Mouse (Mus musculus): ENCODE data around the gene Zfp386.

Gene Zfp386

DNA sequence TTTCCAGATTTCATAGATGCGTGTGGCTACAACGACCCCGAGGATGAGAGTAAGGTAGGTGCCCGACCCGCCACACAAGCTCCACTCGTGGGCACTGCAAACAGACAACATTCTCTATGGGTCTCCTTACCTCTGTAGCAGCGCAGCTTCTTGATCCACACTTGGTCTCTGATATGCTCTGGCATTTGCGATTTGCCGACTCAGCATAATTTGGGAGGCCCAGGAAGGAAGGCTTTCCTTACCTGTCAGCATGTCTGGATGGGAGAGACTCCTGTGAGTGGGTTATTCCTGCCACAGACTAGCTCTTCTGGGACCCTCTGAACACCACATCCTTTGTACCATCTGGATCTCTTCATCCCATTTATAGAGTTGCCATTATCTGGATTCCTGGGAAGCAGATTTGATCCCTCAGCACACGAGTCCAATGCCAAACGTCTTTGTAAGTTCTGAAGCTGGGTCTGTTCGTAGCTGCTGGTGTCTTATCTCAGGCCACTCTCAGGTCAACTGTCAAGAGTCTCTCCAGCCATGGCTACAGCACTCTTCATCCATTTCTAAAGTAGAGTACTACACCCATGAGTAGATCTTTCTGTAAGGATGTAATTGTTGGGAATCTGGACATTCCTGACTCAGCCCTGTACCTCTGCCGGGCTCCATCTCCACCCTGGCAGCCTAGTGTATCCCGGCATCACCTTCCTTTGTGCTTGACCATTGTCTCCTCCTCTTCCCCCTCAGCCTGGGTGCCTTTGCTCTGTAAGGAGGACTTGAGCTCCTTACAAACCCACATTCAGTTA lies 47.4 kb downstream of the Zfp386 start:
- DNase-seq (ENCODE audit: low spot score), result no peak

DNA sequence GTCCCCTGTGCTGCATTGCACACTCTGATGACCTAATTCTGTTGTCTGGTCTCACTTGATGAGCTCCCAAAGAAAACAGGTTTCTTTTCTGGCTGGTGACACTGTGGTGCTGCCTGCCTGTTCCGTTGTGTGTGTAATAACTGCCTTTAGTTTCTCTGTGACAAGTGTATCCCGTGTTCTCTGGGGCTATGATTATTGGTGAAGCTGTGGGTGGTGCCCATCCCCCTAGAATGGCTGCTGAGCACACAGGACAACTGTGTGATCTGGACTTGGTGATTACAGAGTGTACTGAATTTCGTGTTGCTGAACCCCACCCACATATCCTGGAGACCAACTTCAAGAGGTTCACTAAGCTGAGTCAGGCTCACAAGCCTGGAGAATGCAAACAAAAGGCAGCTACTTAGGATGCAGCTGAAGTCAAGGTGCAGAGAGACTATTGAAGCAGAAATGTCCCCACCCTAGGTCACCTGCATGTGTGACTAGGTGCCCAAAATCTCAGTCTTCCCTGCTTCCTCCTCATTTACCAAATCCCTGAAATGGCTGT lies 48.9 kb downstream of the Zfp386 start:
- no peak for DNase-seq (ENCODE audit: low spot score)

DNA sequence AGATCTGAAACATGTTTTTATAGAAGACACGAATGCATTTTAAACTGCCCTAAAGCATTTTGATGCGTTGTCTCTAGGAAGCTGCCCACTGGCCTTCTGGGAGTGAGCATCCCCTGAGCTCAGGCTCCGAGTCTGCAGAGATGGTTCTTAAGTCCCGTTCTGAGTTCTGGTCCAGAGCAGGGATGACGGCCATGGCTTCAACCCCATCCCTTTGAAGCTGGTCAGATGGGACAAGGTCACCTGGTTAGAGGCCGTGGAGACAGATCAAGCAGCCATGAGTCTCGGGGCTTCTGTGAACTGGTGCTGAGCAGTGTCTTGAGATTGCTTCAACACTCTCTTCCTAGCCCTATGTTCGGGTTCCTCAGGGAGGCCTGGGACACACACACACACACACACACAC lies 49.6 kb downstream of the Zfp386 start:
- DNase-seq (ENCODE audit: low spot score), result no peak

DNA sequence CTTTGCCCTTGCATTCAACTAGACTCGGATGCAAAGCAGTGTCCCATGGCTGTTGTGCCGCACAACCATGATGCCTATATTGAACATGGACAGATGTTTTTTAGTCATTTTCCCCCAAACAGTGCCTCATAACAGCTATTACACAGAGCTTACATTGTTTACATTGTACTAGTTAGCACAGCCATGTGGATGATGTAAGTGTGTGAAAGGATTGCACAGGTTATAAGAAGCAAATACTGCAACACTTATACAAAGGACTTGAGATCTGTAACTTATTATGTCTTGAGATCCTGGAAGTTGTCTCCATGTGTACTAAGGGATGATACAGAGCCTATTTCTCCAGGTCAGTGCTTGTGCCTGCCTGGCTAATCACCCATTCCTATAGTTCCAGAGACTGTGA lies 54.4 kb downstream of the Zfp386 start:
- DNase-seq (ENCODE audit: low spot score), result no peak

DNA sequence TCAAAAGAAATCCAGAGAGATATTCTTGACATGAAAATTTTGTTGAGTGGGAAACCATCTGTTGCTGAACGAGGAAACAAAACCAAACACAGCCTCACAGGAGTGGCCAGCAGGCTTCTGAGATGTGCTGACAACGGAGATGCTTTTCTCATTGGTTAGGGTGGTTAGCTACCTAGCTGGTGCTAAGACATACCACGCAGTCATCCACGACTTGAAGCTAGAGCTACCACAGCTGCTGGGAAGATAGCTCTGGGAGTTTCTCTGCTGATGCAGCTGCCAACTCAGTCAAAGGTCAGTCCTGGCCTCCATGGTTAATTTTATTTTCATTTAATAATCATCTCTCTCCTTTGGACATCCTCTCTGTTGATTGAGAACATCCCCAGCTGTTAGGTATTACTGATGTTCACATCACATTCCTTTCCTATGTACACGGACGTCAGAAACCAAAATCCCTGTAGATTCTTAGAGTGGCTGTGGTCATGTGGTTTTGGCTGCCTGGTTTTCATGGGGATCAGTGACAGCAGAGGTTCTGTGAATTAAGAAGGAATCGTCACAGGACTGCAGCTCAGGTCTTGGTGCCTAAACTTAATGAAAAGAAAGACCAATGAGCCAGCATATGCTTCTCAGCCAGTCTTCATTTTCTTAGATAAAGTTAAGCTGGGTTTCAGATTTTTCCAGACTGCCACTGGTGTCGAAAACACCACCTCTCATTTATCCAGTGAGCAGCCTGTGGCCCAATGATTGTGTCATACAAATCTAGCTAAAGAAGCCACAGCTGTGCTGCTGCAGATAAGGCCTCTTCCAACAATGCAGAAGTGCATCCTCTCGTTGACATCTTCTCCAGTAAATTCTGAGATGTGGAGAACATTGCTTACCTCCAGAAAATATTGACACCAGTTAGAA lies 62.2 kb downstream of the Zfp386 start:
- DNase-seq (ENCODE audit: low spot score), result no peak

DNA sequence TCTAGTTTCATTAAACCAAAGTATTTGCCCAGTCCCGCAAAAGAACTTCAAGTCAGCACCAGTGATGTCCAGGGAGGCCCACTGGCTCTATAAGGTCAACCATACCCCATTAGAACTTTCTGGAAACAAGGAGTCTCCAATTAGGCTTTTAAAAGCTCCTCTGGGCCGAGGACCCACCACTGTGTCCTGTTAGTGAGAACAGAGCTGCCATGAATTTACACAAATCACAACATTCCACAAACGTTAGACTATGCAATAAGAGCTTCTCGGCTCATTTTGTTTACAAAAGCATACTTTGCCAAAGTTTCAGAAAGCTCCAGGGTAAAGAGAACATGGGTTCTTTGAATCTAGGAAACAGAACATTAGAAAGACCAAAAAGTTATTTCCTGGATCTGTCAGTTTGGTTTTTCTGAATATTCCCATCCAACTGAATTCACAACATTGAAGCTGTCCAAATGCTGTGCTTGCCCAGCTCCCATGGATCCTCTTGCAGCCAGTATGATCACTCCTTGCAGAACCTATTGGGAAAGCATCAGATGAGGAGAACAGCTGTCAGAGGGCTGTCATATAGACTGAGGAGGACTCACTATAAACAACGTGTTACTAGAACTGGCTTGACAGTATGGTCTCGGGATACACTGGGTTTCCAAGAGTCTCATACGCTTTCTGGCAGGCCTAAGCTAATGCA lies 63.6 kb downstream of the Zfp386 start:
- DNase-seq (ENCODE audit: low spot score), result no peak
